Mouse (Mus musculus) midbrain, embryonic 13.5 days (tissue): ENCODE results near the gene Dnaaf1. TPM values are rescaled to one million over a fixed set of nuclear protein-coding genes. Genes with fewer than 3 reads are reported as not detected.

Experiments
- ATAC-seq: fragments of 200-750 bp; cut with Nextera tagmentation; 2 replicates; pipeline ENCODE4 v1.8.0; 2017; ENCODE audit warnings: mild to moderate bottlenecking, moderate TSS enrichment, moderate library complexity
- H3K27ac ChIP-seq: fragments of 300-500 bp; sonication (generic); 2 replicates; pipeline ENCODE4 v1.5.1; 2015; ENCODE audit warnings: inconsistent platforms, mild to moderate bottlenecking, moderate library complexity
- H3K27me3 ChIP-seq: fragments of 300-500 bp; sonication (generic); 2 replicates; pipeline ENCODE4 v1.6.1; 2015; ENCODE audit warnings: mild to moderate bottlenecking, inconsistent platforms
- H3K36me3 ChIP-seq: fragments of 300-500 bp; sonication (generic); 2 replicates; pipeline ENCODE4 v1.6.1; 2015; ENCODE audit warnings: mild to moderate bottlenecking, inconsistent platforms
- H3K4me1 ChIP-seq: fragments of 300-500 bp; sonication (generic); replicated peaks from 2 replicates; pipeline ENCODE4 v1.6.1; 2015; ENCODE audit warnings: inconsistent platforms
- H3K4me2 ChIP-seq: fragments of 300-500 bp; sonication (generic); replicated peaks from 2 replicates; pipeline ENCODE4 v1.6.1; 2015; ENCODE audit warnings: moderate library complexity, mild to moderate bottlenecking, inconsistent platforms
- H3K4me3 ChIP-seq: fragments of 300-500 bp; sonication (generic); replicated peaks from 2 replicates; pipeline ENCODE4 v1.5.1; 2015; ENCODE audit warnings: mild to moderate bottlenecking, inconsistent platforms
- H3K9ac ChIP-seq: fragments of 300-500 bp; sonication (generic); replicated peaks from 2 replicates; pipeline ENCODE4 v1.6.1; 2015; ENCODE audit warnings: mild to moderate bottlenecking, inconsistent platforms
- H3K9me3 ChIP-seq: fragments of 300-500 bp; sonication (generic); 2 replicates; pipeline ENCODE4 v1.6.1; 2016; ENCODE audit warnings: mild to moderate bottlenecking, inconsistent platforms
- WGBS: fragments of 180-500 bp; shearing (Covaris S2); methylation state at CpG from one replicate; pipeline ENCODE4 v1.1.7; 2015; 5-methylcytosine and 5-hydroxymethylcytosine counted together
- polyA plus RNA-seq: library from polyadenylated mRNA; unstranded; fragments of >200 nt; fragmentation: Nextera tagmentation; extraction: Ambion mirVana; gene quantifications from 2 replicates; pipeline ENCODE4 v1.2.1, GENCODE M21; 2015

The Dnaaf1 gene
- polyA plus RNA-seq, 1 experiment from 2014 or later = 0.12 TPM

- WGBS = 84% methylated on average over 5 of the region's 5 CpGs
Measured at GRCm38 (mm10) chr8:119641058-119641457, 66.0 kb downstream of the Dnaaf1 start.

GRCm38 (mm10) chr8:119642960-119643359, 67.9 kb downstream of the Dnaaf1 start:
- peaks cover 7% of the 10 kb centered on the region for H3K4me1 ChIP-seq
- no peak overlapping the region for H3K27ac ChIP-seq
- H3K4me3 ChIP-seq = no peak overlapping the region
- H3K9me3 ChIP-seq = no peaks in the 10 kb centered on the region
- 92% methylated on average over 1 of the region's 1 CpGs for WGBS
- H3K4me2 ChIP-seq = no peak overlapping the region
- H3K27me3 ChIP-seq = no peaks in the 10 kb centered on the region
- ATAC-seq = no peak
- no peak overlapping the region for H3K9ac ChIP-seq
- H3K36me3 ChIP-seq = no peaks in the 10 kb centered on the region

More at GRCm38 (mm10) chr8:119641058-119641457, 66.0 kb downstream of the Dnaaf1 start:
- no peak overlapping the region for H3K4me2 ChIP-seq
- H3K9ac ChIP-seq = no peak overlapping the region
- H3K9me3 ChIP-seq = no peaks in the 10 kb centered on the region
- H3K4me1 ChIP-seq = peaks cover 14% of the 10 kb centered on the region
- H3K4me3 ChIP-seq = no peak overlapping the region
- H3K36me3 ChIP-seq = no peaks in the 10 kb centered on the region
- ATAC-seq = no peak
- H3K27me3 ChIP-seq = no peaks in the 10 kb centered on the region
- H3K27ac ChIP-seq = no peak overlapping the region

- Histone ChIP-seq H3K27me3 (no peaks in the 10 kb centered on the region), H3K9me3 (no peaks in the 10 kb centered on the region), H3K4me1 (peaks cover 7% of the 10 kb centered on the region), H3K36me3 (no peaks in the 10 kb centered on the region), H3K4me3 (no peak overlapping the region), H3K27ac (peak overlapping the region; percentile 73), H3K4me2 (no peak overlapping the region), H3K9ac (no peak overlapping the region)
- WGBS = 68% methylated on average over 17 of the region's 17 CpGs
- ATAC-seq = peak; percentile 75
Measured at GRCm38 (mm10) chr8:119644429-119644960, 69.5 kb downstream of the Dnaaf1 start.

- peaks cover 7% of the 10 kb centered on the region for H3K4me1 ChIP-seq
- H3K4me2 ChIP-seq = no peak overlapping the region
- peak; percentile 89 for ATAC-seq
- no peak overlapping the region for H3K4me3 ChIP-seq
- peak overlapping the region; percentile 73 for H3K27ac ChIP-seq
- WGBS = 39% methylated on average over 18 of the region's 18 CpGs
- H3K27me3 ChIP-seq = no peaks in the 10 kb centered on the region
- H3K9ac ChIP-seq = no peak overlapping the region
- no peaks in the 10 kb centered on the region for H3K36me3 ChIP-seq
- H3K9me3 ChIP-seq = no peaks in the 10 kb centered on the region
Measured at GRCm38 (mm10) chr8:119644981-119645597, 70.1 kb downstream of the Dnaaf1 start.

GRCm38 (mm10) chr8:119646197-119646596, 71.2 kb downstream of the Dnaaf1 start:
- Histone ChIP-seq H3K4me2 (no peak overlapping the region), H3K9me3 (no peaks in the 10 kb centered on the region), H3K36me3 (no peaks in the 10 kb centered on the region), H3K9ac (no peak overlapping the region), H3K4me3 (no peak overlapping the region), H3K27me3 (no peaks in the 10 kb centered on the region), H3K4me1 (peaks cover 7% of the 10 kb centered on the region), H3K27ac (no peak overlapping the region)
- ATAC-seq = no peak
- 73% methylated on average over 3 of the region's 3 CpGs for WGBS

- H3K4me3 ChIP-seq = no peak overlapping the region
- H3K36me3 ChIP-seq = no peaks in the 10 kb centered on the region
- H3K27me3 ChIP-seq = no peaks in the 10 kb centered on the region
- WGBS = 86% methylated on average over 7 of the region's 7 CpGs
- no peak overlapping the region for H3K27ac ChIP-seq
- ATAC-seq = no peak
- H3K9ac ChIP-seq = no peak overlapping the region
- H3K4me2 ChIP-seq = no peak overlapping the region
- H3K4me1 ChIP-seq = peaks cover 7% of the 10 kb centered on the region
- no peaks in the 10 kb centered on the region for H3K9me3 ChIP-seq
Measured at GRCm38 (mm10) chr8:119646846-119647245, 71.8 kb downstream of the Dnaaf1 start.

Other genes with a start within 250 kb of the Dnaaf1 start
- 582 and 588 TPM in 2 replicates for gene Hsbp1, start 230.7 kb upstream of the Dnaaf1 start, polyA plus RNA-seq
- 11.8 and 13.8 TPM in 2 replicates for gene Mlycd, start 180.4 kb upstream of the Dnaaf1 start, polyA plus RNA-seq
- 0.10 and 0.28 TPM in 2 replicates for gene Osgin1, start 141.1 kb upstream of the Dnaaf1 start, polyA plus RNA-seq
- gene Necab2, start 128.5 kb upstream of the Dnaaf1 start, polyA plus RNA-seq = 34.9 and 37.6 TPM in 2 replicates
- not detected in 2 replicates for gene Slc38a8, start 73.5 kb upstream of the Dnaaf1 start, polyA plus RNA-seq
- gene Mbtps1, start 16.5 kb upstream of the Dnaaf1 start, polyA plus RNA-seq = 67.7 and 70.4 TPM in 2 replicates
- 153 and 157 TPM in 2 replicates for gene Hsdl1, start 52 bp upstream of the Dnaaf1 start, polyA plus RNA-seq
- gene Taf1c, start 30.0 kb downstream of the Dnaaf1 start, polyA plus RNA-seq = 14.9 and 15.1 TPM in 2 replicates
- gene Adad2, start 37.5 kb downstream of the Dnaaf1 start, polyA plus RNA-seq = not detected in 2 replicates
- gene Kcng4, start 60.4 kb downstream of the Dnaaf1 start, polyA plus RNA-seq = 0.08 and 0.47 TPM in 2 replicates
- gene Wfdc1, start 91.1 kb downstream of the Dnaaf1 start, polyA plus RNA-seq = 2.0 and 2.1 TPM in 2 replicates
- not detected in 2 replicates for gene Atp2c2, start 124.8 kb downstream of the Dnaaf1 start, polyA plus RNA-seq
- 10.9 and 11.0 TPM in 2 replicates for gene Tldc1, start 203.2 kb downstream of the Dnaaf1 start, polyA plus RNA-seq